In genomic region chr1:136569626-136570297, GRCm38 (mm10) we compare ENCODE assay signal across 8 mouse cellular contexts. TPM values are rescaled to one million over a fixed set of nuclear protein-coding genes. Genes with fewer than 3 reads are reported as not detected.
DNase-seq lines count a peak whose midpoint lies in the region; ATAC-seq lines count a peak whose summit lies in the region.

No protein-coding gene starts in this region.

- 37% methylated on average over 20 of the region's 20 CpGs for WGBS in embryonic facial prominence, embryonic 14.5 days
- 38% methylated on average over 20 of the region's 20 CpGs for WGBS in midbrain, embryonic 10.5 days

- H3K27ac ChIP-seq in embryonic facial prominence, embryonic 14.5 days (replicated peaks; ENCODE audit: low read depth, low read length): no peak overlapping the region
- peak overlapping the region; percentile 78 for H3K27ac ChIP-seq in midbrain, embryonic 10.5 days (replicated peaks)

- intact Hi-C loops in left cerebral cortex, postnatal 14 days (cut with DNase I): no loop called here

- no peaks in the 10 kb centered on the region; the same call in 1 of the 2 replicates for H3K27me3 ChIP-seq in embryonic facial prominence, embryonic 14.5 days (replicated peaks; ENCODE audit: control insufficient read depth, insufficient read depth, low read length)
- peaks cover 17% of the 10 kb centered on the region for H3K27me3 ChIP-seq in midbrain, embryonic 10.5 days (ENCODE audit: low read depth, poor library complexity, severe bottlenecking)

- ATAC-seq in embryonic facial prominence, embryonic 14.5 days (ENCODE audit: low read depth): no peak

- 0 out of 2 replicates have a peak overlapping the region, but pooled peaks have one; percentile 45 for H3K9ac ChIP-seq in embryonic facial prominence, embryonic 14.5 days (ENCODE audit: low read depth, low read length)

- peak; percentile 17 for DNase-seq in adrenal gland, adult 2 months
- DNase-seq in adrenal gland, adult 18-20 months (ENCODE audit: low spot score in 2 of 2): no peak
- no peak for DNase-seq in embryonic facial prominence, embryonic 14.5 days (ENCODE audit: low spot score)
- DNase-seq in kidney, adult 8-10 months: peak; percentile 79
- peak; percentile 17 for DNase-seq in midbrain, embryonic 10.5 days (ENCODE audit: low spot score)
- no peak for DNase-seq in left cerebral cortex, postnatal 14 days (ENCODE audit: low spot score in 2 of 2)
- DNase-seq in lung, postnatal 25 days (ENCODE audit: low spot score): no peak
- no peak for DNase-seq in urinary bladder, postnatal 36 days (ENCODE audit: low spot score in 2 of 2)

- no peaks in the 10 kb centered on the region for H3K9me3 ChIP-seq in embryonic facial prominence, embryonic 14.5 days (ENCODE audit: control insufficient read depth, low read length)
- no peaks in the 10 kb centered on the region for H3K9me3 ChIP-seq in midbrain, embryonic 10.5 days (replicated peaks)

- peak overlapping the region; percentile 21 for H3K4me3 ChIP-seq in embryonic facial prominence, embryonic 14.5 days (ENCODE audit: low read depth, low read length)
- H3K4me3 ChIP-seq in midbrain, embryonic 10.5 days: peak overlapping the region; percentile 38

- peak overlapping the region; percentile 47 for H3K4me2 ChIP-seq in embryonic facial prominence, embryonic 14.5 days (ENCODE audit: low read depth, low read length)

- H3K36me3 ChIP-seq in embryonic facial prominence, embryonic 14.5 days (ENCODE audit: control insufficient read depth, insufficient read depth, low read length): no peaks in the 10 kb centered on the region
- no peaks in the 10 kb centered on the region for H3K36me3 ChIP-seq in midbrain, embryonic 10.5 days

- H3K4me1 ChIP-seq in embryonic facial prominence, embryonic 14.5 days (ENCODE audit: control insufficient read depth, insufficient read depth, low read length): no peaks in the 10 kb centered on the region
- peaks cover 14% of the 10 kb centered on the region for H3K4me1 ChIP-seq in midbrain, embryonic 10.5 days

RNA-seq across cellular contexts. Expression of gene Zfp281, which starts 54.9 kb away (rescaled TPM):
- 10 to 100 TPM; 16.1 to 18.6 TPM for total RNA-seq in adrenal gland, adult 2 months (2021)
- 2.5 and 3.7 TPM in 2 replicates for polyA plus RNA-seq in adrenal gland, adult 2 months (2012; rRNA removed)
- 10 to 100 TPM; 15.3 to 19.7 TPM for total RNA-seq in adrenal gland, adult 18-20 months (2021)
- 19.5 and 21.4 TPM in 2 replicates for polyA plus RNA-seq in embryonic facial prominence, embryonic 14.5 days (2014; fragmentation: Nextera tagmentation; extraction: Ambion mirVana)
- 28.4 and 29.8 TPM in 2 replicates for polyA plus RNA-seq in midbrain, embryonic 10.5 days (2016; fragmentation: Nextera tagmentation; extraction: Ambion mirVana)
- total RNA-seq in left cerebral cortex, postnatal 14 days (2021): 10 to 100 TPM; 35.8 to 39.9 TPM

Comparison
In these comparisons a context has a peak if more than half of its experiments do, and no peak if none do; other contexts are left out.
1. DNase-seq: peak in adrenal gland, adult 2 months (single experiment), kidney, adult 8-10 months (2 of 2) and midbrain, embryonic 10.5 days (single experiment); none in adrenal gland, adult 18-20 months (0 of 2), embryonic facial prominence, embryonic 14.5 days (single experiment), left cerebral cortex, postnatal 14 days (0 of 2), lung, postnatal 25 days (single experiment) and urinary bladder, postnatal 36 days (0 of 2).